Mouse (Mus musculus): ENCODE data around the gene Cacna1a. TPM values are rescaled to one million over a fixed set of nuclear protein-coding genes. Genes with fewer than 3 reads are reported as not detected.

The Cacna1a gene
- total and polyA plus RNA-seq, 3 experiments = 3.2 to 5.1 TPM; not detected in 1

DNA sequence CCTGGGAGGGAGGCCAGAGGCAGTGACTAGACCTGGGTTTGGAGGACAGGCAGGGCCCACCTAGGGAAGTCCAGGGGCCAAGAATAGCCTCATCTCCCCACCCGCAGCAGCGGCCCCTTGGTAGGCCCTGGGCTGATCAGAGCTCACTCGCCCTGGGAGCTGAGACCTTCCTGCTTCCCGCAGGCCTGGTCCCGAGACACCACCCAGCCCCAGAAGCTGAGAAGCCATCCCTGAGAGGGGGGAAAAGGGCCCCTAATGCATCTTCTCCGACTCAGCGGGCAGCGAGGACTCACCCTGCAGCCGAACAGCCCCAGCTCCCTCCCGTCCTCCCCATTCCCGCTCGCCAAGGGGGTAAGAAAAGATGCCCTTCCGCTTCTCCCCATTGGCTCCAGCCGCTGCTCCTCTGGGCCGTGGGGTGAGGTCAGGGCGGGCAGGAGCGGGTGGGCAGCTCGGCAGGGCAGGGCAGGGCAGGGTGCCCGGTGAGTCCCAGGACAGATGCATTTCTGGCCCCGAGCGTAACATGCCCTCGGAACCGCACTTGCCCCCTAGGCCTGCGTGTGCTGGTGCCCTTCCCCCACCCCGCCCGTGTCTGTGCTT lies 212.2 kb downstream of the Cacna1a start:
- Histone ChIP-seq H3K27me3 (ENCODE audit: control insufficient read depth in 1 of 2, insufficient read depth in 2 of 2, low read length in 2 of 2) (0 out of 4 replicates have a peak, but pooled peaks cover 0 to 3% of the 10 kb centered on the region in 2 experiments), H3K4me1 (ENCODE audit: control insufficient read depth in 1 of 2, insufficient read depth in 2 of 2, low read length in 2 of 2) (no peaks in the 10 kb centered on the region), H3K4me3 (ENCODE audit: control insufficient read depth in 1 of 2, insufficient read depth in 1 of 2, low read depth in 2 of 2, low read length in 2 of 2) (no peak overlapping the region), H3K27ac (ENCODE audit: control insufficient read depth, low read depth, low read length) (no peak overlapping the region), H3K79me2 (ENCODE audit: control insufficient read depth, insufficient read depth, low read length, poor library complexity) (no peaks in the 10 kb centered on the region), H3K9me3 (replicated peaks; ENCODE audit: insufficient read depth, low read length) (no peaks in the 10 kb centered on the region), H3K9ac (ENCODE audit: control insufficient read depth, low read depth, low read length, poor library complexity, severe bottlenecking) (no peak overlapping the region), H3K36me3 (ENCODE audit: control insufficient read depth in 1 of 2, insufficient read depth in 2 of 2, low read length in 2 of 2) (no peaks in the 10 kb centered on the region)
- TF ChIP-seq GABPA (IDR thresholded peaks at IDR 0.05; ENCODE audit: low read depth, low read length) (no peak), USF2 (IDR thresholded peaks at IDR 0.05; ENCODE audit: borderline replicate concordance in 1 of 2, insufficient read depth in 1 of 2, low read depth in 1 of 2, low read length in 2 of 2) (no peak), ZMIZ1 (IDR thresholded peaks at IDR 0.05; ENCODE audit: low read depth, low read length) (no peak), KAT2A (conservative IDR thresholded peaks at IDR 0.05; ENCODE audit: low read depth, low read length) (no peak)
- no peak for DNase-seq (ENCODE audit: low read depth, low spot score)

DNA sequence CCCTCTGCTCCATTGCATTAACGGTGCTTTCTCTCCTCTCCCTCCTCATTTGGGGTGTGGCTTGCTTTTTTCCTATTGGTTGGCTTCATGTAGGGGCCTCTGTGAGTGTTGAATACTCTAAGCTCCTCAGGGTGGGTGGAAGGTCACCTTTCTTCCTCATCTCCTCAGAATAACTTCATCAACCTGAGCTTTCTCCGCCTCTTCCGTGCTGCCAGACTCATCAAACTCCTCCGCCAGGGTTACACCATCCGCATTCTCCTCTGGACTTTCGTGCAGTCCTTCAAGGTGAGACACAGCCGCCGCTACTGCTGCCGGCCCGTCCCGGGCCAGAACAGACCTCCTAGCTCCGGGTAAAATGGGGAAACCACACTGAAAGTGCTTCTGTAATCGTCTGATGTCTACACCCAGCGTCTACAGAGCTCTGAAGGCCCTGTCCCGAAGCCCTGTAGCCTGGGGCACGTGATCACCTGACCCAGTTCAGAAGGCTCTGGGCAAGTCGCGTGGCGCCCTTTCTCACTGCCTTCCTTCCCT lies 213.0 kb downstream of the Cacna1a start:
- no peak overlapping the region for H3K9ac ChIP-seq (ENCODE audit: control insufficient read depth, low read depth, low read length, poor library complexity, severe bottlenecking)
- no peak overlapping the region for H3K4me3 ChIP-seq (ENCODE audit: control insufficient read depth in 1 of 2, insufficient read depth in 1 of 2, low read depth in 2 of 2, low read length in 2 of 2)
- H3K9me3 ChIP-seq (replicated peaks; ENCODE audit: insufficient read depth, low read length) = no peaks in the 10 kb centered on the region
- H3K36me3 ChIP-seq (ENCODE audit: control insufficient read depth in 1 of 2, insufficient read depth in 2 of 2, low read length in 2 of 2) = no peaks in the 10 kb centered on the region
- H3K27me3 ChIP-seq (ENCODE audit: control insufficient read depth in 1 of 2, insufficient read depth in 2 of 2, low read length in 2 of 2) = 0 out of 4 replicates have a peak, but pooled peaks cover 0 to 3% of the 10 kb centered on the region in 2 experiments
- no peaks in the 10 kb centered on the region for H3K4me1 ChIP-seq (ENCODE audit: control insufficient read depth in 1 of 2, insufficient read depth in 2 of 2, low read length in 2 of 2)
- no peak overlapping the region for H3K27ac ChIP-seq (ENCODE audit: control insufficient read depth, low read depth, low read length)
- DNase-seq (ENCODE audit: low read depth, low spot score) = no peak
- no peaks in the 10 kb centered on the region for H3K79me2 ChIP-seq (ENCODE audit: control insufficient read depth, insufficient read depth, low read length, poor library complexity)
- no peak for TF ChIP-seq KAT2A (conservative IDR thresholded peaks at IDR 0.05; ENCODE audit: low read depth, low read length)

DNA sequence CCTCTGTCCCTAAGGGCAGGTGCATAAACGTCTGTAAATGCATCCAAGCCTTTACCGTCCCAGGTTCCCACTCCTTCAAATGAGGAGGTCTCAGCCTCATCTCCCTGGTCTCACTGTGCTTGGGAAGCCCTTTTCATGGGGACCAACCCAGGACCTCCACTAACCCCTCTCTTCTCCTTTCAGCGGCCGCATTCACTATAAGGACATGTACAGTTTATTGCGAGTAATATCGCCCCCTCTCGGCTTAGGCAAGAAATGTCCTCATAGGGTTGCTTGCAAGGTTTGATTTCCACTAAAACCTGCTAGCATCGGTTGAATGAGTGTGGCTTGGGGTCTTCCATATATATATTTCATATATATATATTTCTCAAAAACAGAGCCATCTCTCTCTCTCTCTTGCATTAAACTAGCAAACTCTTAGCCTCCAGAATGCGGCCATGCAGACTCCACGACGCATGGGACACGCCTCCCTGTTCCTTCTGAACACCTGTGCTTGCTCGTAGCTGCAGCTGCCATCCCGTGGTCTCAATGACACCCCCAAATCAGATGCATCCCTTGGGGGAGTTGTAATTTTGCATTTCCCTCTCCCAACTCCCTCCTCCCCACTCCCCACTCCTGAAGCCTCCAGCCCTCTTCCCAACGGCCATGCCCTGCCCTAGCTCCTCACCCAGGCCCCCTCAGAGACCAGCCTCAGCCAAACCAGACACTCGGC lies 226.4 kb downstream of the Cacna1a start:
- peak; percentile 67 for DNase-seq (ENCODE audit: low read depth, low spot score)
- H3K79me2 ChIP-seq (ENCODE audit: control insufficient read depth, insufficient read depth, low read length, poor library complexity) = no peaks in the 10 kb centered on the region
- TF ChIP-seq RAD21 (IDR thresholded peaks at IDR 0.05; ENCODE audit: low read depth, low read length) (peak; percentile 29), ZC3H11A (IDR thresholded peaks at IDR 0.05; ENCODE audit: low read depth, low read length) (no peak), NELFE (IDR thresholded peaks at IDR 0.05; ENCODE audit: low read depth, low read length) (no peak), CTCF (IDR thresholded peaks at IDR 0.05 in 2 of 3, conservative IDR thresholded peaks at IDR 0.05 in 1 of 3; ENCODE audit: control insufficient read depth in 1 of 3, insufficient read depth in 1 of 3, low read depth in 2 of 3, low read length in 3 of 3, poor library complexity in 1 of 3, severe bottlenecking in 1 of 3) (peak; percentile 47 to 72 (median 69)), USF1 (IDR thresholded peaks at IDR 0.05; ENCODE audit: low read depth, low read length) (no peak), EP300 (IDR thresholded peaks at IDR 0.05; ENCODE audit: low read depth in 1 of 2, low read length in 2 of 2) (no peak)
- peaks cover 0 to 11% of the 10 kb centered on the region in 2 experiments for H3K27me3 ChIP-seq (ENCODE audit: control insufficient read depth in 1 of 2, insufficient read depth in 2 of 2, low read length in 2 of 2)
- H3K9me3 ChIP-seq (replicated peaks; ENCODE audit: insufficient read depth, low read length) = no peaks in the 10 kb centered on the region
- H3K4me1 ChIP-seq (ENCODE audit: control insufficient read depth in 1 of 2, insufficient read depth in 2 of 2, low read length in 2 of 2) = no peaks in the 10 kb centered on the region
- H3K27ac ChIP-seq (ENCODE audit: control insufficient read depth, low read depth, low read length) = no peak overlapping the region
- no peak overlapping the region for H3K9ac ChIP-seq (ENCODE audit: control insufficient read depth, low read depth, low read length, poor library complexity, severe bottlenecking)
- no peak overlapping the region for H3K4me3 ChIP-seq (ENCODE audit: control insufficient read depth in 1 of 2, insufficient read depth in 1 of 2, low read depth in 2 of 2, low read length in 2 of 2)
- no peaks in the 10 kb centered on the region for H3K36me3 ChIP-seq (ENCODE audit: control insufficient read depth in 1 of 2, insufficient read depth in 2 of 2, low read length in 2 of 2)

Data from MEL (cell line).